Mouse (Mus musculus) bone marrow, adult 2 months (tissue): Measurements from ENCODE around the gene Fgd4.

Source experiments
- CTCF ChIP-seq: fragments of 200-500 bp; IDR thresholded peaks from 2 replicates; pipeline ENCODE4 v1.5.1; 2011; ENCODE audit warnings: low read length, control low read depth; ENCODE audit not compliant: control insufficient read depth, insufficient read depth
- POLR2A ChIP-seq: fragments of 200-500 bp; IDR thresholded peaks from 2 replicates; pipeline ENCODE4 v1.6.1; 2011; ENCODE audit warnings: low read depth, mild to moderate bottlenecking, control low read depth, low read length, borderline replicate concordance; ENCODE audit not compliant: control insufficient read depth

- TF ChIP-seq POLR2A (no peak), CTCF (no peak)
Observed at GRCm38 (mm10) chr16:16526741-16527105, 73.6 kb downstream of the Fgd4 start.
